Mouse (Mus musculus) midbrain, embryonic 11.5 days (tissue): ENCODE measurements around the gene H2-Ob. TPM values are rescaled to one million over a fixed set of nuclear protein-coding genes. Genes with fewer than 3 reads are reported as not detected.
"Not testable (repeated sequence)": the region's sequence is repeated elsewhere in the genome, so short reads cannot be mapped to it uniquely, and the experiment has no call there.

Experiments
- ATAC-seq: fragments of 200-750 bp; cut with Nextera tagmentation; 2 replicates; pipeline ENCODE4 v1.8.0; 2017; ENCODE audit warnings: moderate TSS enrichment, moderate library complexity; ENCODE audit not compliant: low FRiP score
- DNase-seq: peaks from one replicate; pipeline ENCODE4 v3.0.0; 2015; ENCODE audit warnings: low spot score; ENCODE audit errors: missing footprints
- H3K27ac ChIP-seq: fragments of 300-500 bp; sonication (generic); 2 replicates; pipeline ENCODE4 v1.5.1; 2014; ENCODE audit warnings: low read depth, low read length
- H3K27me3 ChIP-seq: fragments of 300-500 bp; sonication (generic); 2 replicates; pipeline ENCODE4 v1.6.1; 2014; ENCODE audit warnings: mild to moderate bottlenecking, low read length, moderate library complexity, mixed read lengths; ENCODE audit not compliant: control insufficient read depth, insufficient read depth
- H3K36me3 ChIP-seq: fragments of 300-500 bp; sonication (generic); 2 replicates; pipeline ENCODE4 v1.6.1; 2014; ENCODE audit warnings: mild to moderate bottlenecking, low read length, moderate library complexity, mixed read lengths; ENCODE audit not compliant: control insufficient read depth, insufficient read depth
- H3K4me1 ChIP-seq: fragments of 300-500 bp; sonication (generic); 2 replicates; pipeline ENCODE4 v1.6.1; 2014; ENCODE audit warnings: low read length; ENCODE audit not compliant: control insufficient read depth, insufficient read depth
- H3K4me2 ChIP-seq: fragments of 300-500 bp; sonication (generic); 2 replicates; pipeline ENCODE4 v1.6.1; 2014; ENCODE audit warnings: mild to moderate bottlenecking, moderate library complexity
- H3K4me3 ChIP-seq: fragments of 300-500 bp; sonication (generic); 2 replicates; pipeline ENCODE4 v1.5.1; 2014; ENCODE audit warnings: low read depth, low read length
- H3K9ac ChIP-seq: fragments of 300-500 bp; sonication (generic); 2 replicates; pipeline ENCODE4 v1.6.1; 2014; ENCODE audit warnings: low read length
- H3K9me3 ChIP-seq: fragments of 300-500 bp; sonication (generic); 2 replicates; pipeline ENCODE4 v1.6.1; 2016; ENCODE audit warnings: low read length; ENCODE audit not compliant: control insufficient read depth
- WGBS: fragments of 180-500 bp; shearing (Covaris S2); extraction: QIAGEN DNeasy Blood & Tissue Kit; methylation state at CpG from one replicate; pipeline ENCODE4 v1.1.7; 2014; 5-methylcytosine and 5-hydroxymethylcytosine counted together
- polyA plus RNA-seq: library from polyadenylated mRNA; unstranded; fragments of >200 nt; fragmentation: Nextera tagmentation; extraction: Ambion mirVana; gene quantifications from 2 replicates; pipeline ENCODE4 v1.2.1, GENCODE M21; 2014

H2-Ob gene
- polyA plus RNA-seq, 1 experiment from 2014 or later: not detected

- H3K4me2 ChIP-seq: no peak overlapping the region
- H3K4me3 ChIP-seq: no peak overlapping the region
- no peaks in the 10 kb centered on the region for H3K9me3 ChIP-seq
- H3K4me1 ChIP-seq: no peaks in the 10 kb centered on the region
- 86% methylated on average over 12 of the region's 12 CpGs for WGBS
- H3K27me3 ChIP-seq: peaks cover 16% of the 10 kb centered on the region
- no peak overlapping the region for H3K9ac ChIP-seq
- no peaks in the 10 kb centered on the region for H3K36me3 ChIP-seq
- ATAC-seq (no peak), DNase-seq (no peak)
- H3K27ac ChIP-seq: no peak overlapping the region
Observed at GRCm38 (mm10) chr17:34215176-34215575, 23.5 kb upstream of the H2-Ob start.

GRCm38 (mm10) chr17:34217216-34217928 lies 21.3 kb upstream of the H2-Ob start:
- no peaks in the 10 kb centered on the region for H3K9me3 ChIP-seq
- H3K4me3 ChIP-seq: no peak overlapping the region
- no peak overlapping the region for H3K27ac ChIP-seq
- WGBS: 91% methylated on average over 8 of the region's 8 CpGs
- H3K4me2 ChIP-seq: no peak overlapping the region
- H3K4me1 ChIP-seq: no peaks in the 10 kb centered on the region
- no peak overlapping the region for H3K9ac ChIP-seq
- peaks cover 12% of the 10 kb centered on the region for H3K27me3 ChIP-seq
- no peak for DNase-seq
- ATAC-seq: no peak
- H3K36me3 ChIP-seq: no peaks in the 10 kb centered on the region

GRCm38 (mm10) chr17:34217986-34218385 lies 20.7 kb upstream of the H2-Ob start:
- Histone ChIP-seq H3K27me3 (peaks cover 9% of the 10 kb centered on the region), H3K9me3 (no peaks in the 10 kb centered on the region), H3K27ac (no peak overlapping the region), H3K36me3 (no peaks in the 10 kb centered on the region), H3K4me1 (no peaks in the 10 kb centered on the region), H3K9ac (no peak overlapping the region), H3K4me2 (no peak overlapping the region), H3K4me3 (no peak overlapping the region)
- ATAC-seq (no peak), DNase-seq (no peak)
- WGBS: 87% methylated on average over 5 of the region's 5 CpGs

- Histone ChIP-seq H3K4me1 (no peaks in the 10 kb centered on the region), H3K36me3 (no peaks in the 10 kb centered on the region), H3K4me3 (no peak overlapping the region), H3K9me3 (no peaks in the 10 kb centered on the region), H3K4me2 (no peak overlapping the region), H3K27ac (no peak overlapping the region), H3K27me3 (peaks cover 7% of the 10 kb centered on the region), H3K9ac (no peak overlapping the region)
- DNase-seq (no peak), ATAC-seq (no peak)
- 92% methylated on average over 11 of the region's 11 CpGs for WGBS
Observed at GRCm38 (mm10) chr17:34218675-34219074, 20.0 kb upstream of the H2-Ob start.

DNA sequence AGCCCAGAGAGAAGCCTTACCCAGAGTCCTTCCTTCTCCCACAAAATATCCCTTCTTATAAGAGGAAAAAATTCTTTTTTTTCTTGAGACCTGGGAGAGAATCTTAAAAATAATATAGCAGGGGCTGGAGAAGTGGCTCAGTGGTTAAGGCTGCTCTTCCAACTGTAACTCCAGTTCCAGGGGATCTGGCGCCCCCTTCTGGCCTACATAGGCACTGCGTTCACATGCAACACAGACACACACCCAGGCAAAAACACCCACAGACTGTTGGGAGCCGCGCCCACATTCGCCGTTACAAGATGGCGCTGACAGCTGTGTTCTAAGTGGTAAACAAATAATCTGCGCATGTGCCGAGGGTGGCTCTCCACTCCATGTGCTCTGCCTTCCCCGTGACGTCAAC lies 19.6 kb upstream of the H2-Ob start:
- H3K4me1 ChIP-seq, H3K9ac ChIP-seq, H3K9me3 ChIP-seq, H3K4me2 ChIP-seq, H3K27ac ChIP-seq, H3K27me3 ChIP-seq, H3K36me3 ChIP-seq, ATAC-seq, H3K4me3 ChIP-seq, DNase-seq: not testable (repeated sequence)
- 88% methylated on average over 7 of the region's 11 CpGs for WGBS

- DNase-seq, H3K27ac ChIP-seq, H3K9ac ChIP-seq, H3K4me2 ChIP-seq, ATAC-seq, H3K36me3 ChIP-seq, H3K9me3 ChIP-seq, H3K4me3 ChIP-seq, H3K4me1 ChIP-seq, H3K27me3 ChIP-seq: not testable (repeated sequence)
- WGBS: 98% methylated on average over 3 of the region's 7 CpGs
Observed at GRCm38 (mm10) chr17:34219801-34220200, 18.9 kb upstream of the H2-Ob start.

DNA sequence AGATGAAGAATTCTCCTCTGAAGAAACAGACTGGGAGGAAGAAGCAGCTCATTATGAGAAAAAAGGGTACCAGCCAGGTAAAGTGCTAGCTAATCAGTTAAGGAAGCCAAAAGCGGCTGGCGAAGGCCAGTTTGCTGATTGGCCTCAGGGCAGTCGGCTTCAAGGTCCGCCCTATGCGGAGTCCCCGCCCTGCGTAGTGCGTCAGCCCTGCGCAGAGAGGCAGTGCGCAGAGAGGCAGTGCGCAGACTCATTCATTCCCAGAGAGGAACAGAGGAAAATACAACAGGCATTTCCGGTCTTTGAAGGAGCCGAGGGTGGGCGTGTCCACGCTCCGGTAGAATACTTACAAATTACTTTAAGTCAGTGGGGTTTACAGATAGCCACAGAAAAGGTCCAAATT lies 18.3 kb upstream of the H2-Ob start:
- H3K9me3 ChIP-seq, H3K4me2 ChIP-seq, H3K4me1 ChIP-seq, H3K27ac ChIP-seq, DNase-seq, H3K27me3 ChIP-seq, H3K9ac ChIP-seq, H3K4me3 ChIP-seq, ATAC-seq, H3K36me3 ChIP-seq: not testable (repeated sequence)
- no CpG with 5 or more reads among the region's 16 CpGs for WGBS

DNA sequence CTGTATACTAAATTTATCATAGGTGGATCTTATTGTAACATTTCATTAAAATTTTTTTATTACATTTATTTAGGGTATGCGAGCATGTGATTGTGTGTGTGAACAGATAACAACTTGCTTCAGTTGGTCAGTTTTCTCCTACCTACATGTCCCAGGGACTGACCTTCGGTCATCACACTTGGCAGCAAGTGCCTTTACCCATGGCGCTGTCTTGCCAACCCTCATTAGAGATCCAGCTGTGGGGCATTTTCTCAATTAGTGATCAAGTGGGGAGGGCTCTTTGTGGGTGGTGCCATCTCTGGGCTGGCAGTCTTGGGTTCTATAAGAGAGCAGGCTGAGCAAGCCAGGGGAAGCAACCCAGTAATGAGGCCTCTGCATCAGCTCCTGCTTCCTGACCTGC lies 13.9 kb upstream of the H2-Ob start:
- H3K27me3 ChIP-seq: no peaks in the 10 kb centered on the region
- no peaks in the 10 kb centered on the region for H3K9me3 ChIP-seq
- 88% methylated on average over 3 of the region's 3 CpGs for WGBS
- H3K4me2 ChIP-seq: no peak overlapping the region
- H3K4me3 ChIP-seq: no peak overlapping the region
- H3K9ac ChIP-seq: no peak overlapping the region
- no peaks in the 10 kb centered on the region for H3K4me1 ChIP-seq
- no peak overlapping the region for H3K27ac ChIP-seq
- ATAC-seq (no peak), DNase-seq (no peak)
- H3K36me3 ChIP-seq: no peaks in the 10 kb centered on the region

GRCm38 (mm10) chr17:34225426-34225825 lies 13.3 kb upstream of the H2-Ob start:
- Histone ChIP-seq H3K4me2 (no peak overlapping the region), H3K9ac (no peak overlapping the region), H3K27me3 (no peaks in the 10 kb centered on the region), H3K4me1 (no peaks in the 10 kb centered on the region), H3K9me3 (no peaks in the 10 kb centered on the region), H3K4me3 (no peak overlapping the region), H3K36me3 (no peaks in the 10 kb centered on the region), H3K27ac (no peak overlapping the region)
- DNase-seq (no peak), ATAC-seq (no peak)
- 92% methylated on average over 8 of the region's 8 CpGs for WGBS
